Mouse (Mus musculus) liver, adult (tissue): ENCODE measurements around the gene Cavin2.

Experiments used
- GATA4 ChIP-seq: IDR thresholded peaks from 2 replicates; pipeline ENCODE4 v1.6.1; 2014; ENCODE audit warnings: mild to moderate bottlenecking, low read length; ENCODE audit not compliant: insufficient replicate concordance

Cavin2 gene

GRCm38 (mm10) chr1:51349291-51349967 is 60.5 kb downstream of the Cavin2 start:
- TF ChIP-seq GATA4: no peak
